Mouse (Mus musculus) frontal cortex, adult 2 months (tissue): ENCODE measurements around the gene Galntl6. TPM values are rescaled to one million over a fixed set of nuclear protein-coding genes. Genes with fewer than 3 reads are reported as not detected.

Source experiments
- DNase-seq, 2 experiments: peaks; one replicate each; pipeline ENCODE4 v3.0.0; 2022; ENCODE audit warnings: low spot score in 1 of 2; ENCODE audit errors: extremely low spot score in 1 of 2
- polyA plus RNA-seq: library from polyadenylated mRNA; depleted of rRNA; stranded (reverse); fragments of >200 nt; gene quantifications from 2 replicates; pipeline ENCODE4 v1.2.3, GENCODE M21; 2012; rRNA removed

The Galntl6 gene
- polyA plus RNA-seq, 1 experiment, result 16.0 TPM

GRCm38 (mm10) chr8:57728276-57728675 is 1184.2 kb downstream of the Galntl6 start:
- DNase-seq, result no peak

GRCm38 (mm10) chr8:57724843-57725627 is 1187.4 kb downstream of the Galntl6 start:
- DNase-seq, result no peak

Other genes starting within 250 kb of the Galntl6 start
- gene BC030500, start 885 bp downstream of the Galntl6 start, polyA plus RNA-seq, result 18.5 and 21.4 TPM in 2 replicates